Mouse (Mus musculus) hindlimb bud, embryonic 11.5 days (tissue): ENCODE measurements around the gene Zcchc13.

ENCODE experiments used
- DNase-seq: peaks from one replicate; pipeline ENCODE4 v3.0.0-alpha.2; 2012; ENCODE audit warnings: low read depth, low spot score; ENCODE audit errors: extremely low spot score

Zcchc13 gene

GRCm38 (mm10) chrX:103630303-103630702 lies at the start of gene Zcchc13:
Zcchc13 (plus strand) TSS chrX:103630586.
- no peak for DNase-seq

DNA sequence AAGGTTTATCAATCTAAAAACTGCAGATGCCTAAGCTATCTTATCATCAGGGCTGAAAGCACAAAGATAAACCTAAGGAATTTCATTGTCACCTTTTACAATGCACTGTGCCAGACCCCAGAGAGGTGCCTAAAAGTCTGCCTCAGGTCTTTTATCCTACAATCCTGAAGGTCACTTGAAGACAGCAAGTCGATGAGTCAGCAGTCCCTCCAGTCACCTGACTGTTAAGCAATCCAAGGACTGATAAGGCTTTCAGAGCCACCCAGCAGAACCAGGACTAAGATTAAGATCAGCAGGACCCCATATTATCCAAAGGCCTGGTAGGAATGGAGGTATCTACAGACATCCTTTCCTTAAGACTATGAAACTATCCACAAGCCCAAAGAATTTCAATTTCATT lies 46.1 kb upstream of the Zcchc13 start:
- DNase-seq = no peak

- DNase-seq = no peak
These were observed 38.3 kb upstream of the Zcchc13 start for GRCm38 (mm10) chrX:103592056-103592455.

DNA sequence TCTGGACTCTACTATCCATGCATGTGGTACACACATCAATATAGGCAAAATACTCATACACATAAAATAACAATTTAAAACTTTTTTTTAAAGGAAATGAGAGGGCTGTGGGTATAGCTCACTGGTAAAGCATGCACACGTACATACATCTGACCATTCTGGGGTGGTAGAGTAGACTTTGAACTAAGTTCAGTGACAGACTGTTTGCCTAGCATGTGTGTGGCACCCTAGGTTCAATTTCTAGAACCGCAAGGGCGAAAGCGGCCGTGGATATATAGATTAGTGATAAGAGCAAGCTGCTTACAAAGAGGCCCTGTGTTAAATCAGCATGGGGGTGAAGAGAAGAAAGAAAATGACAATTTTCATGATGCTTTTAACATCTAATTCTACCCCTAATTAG lies 27.8 kb upstream of the Zcchc13 start:
- no peak for DNase-seq

- no peak for DNase-seq
These were observed 26.2 kb upstream of the Zcchc13 start for GRCm38 (mm10) chrX:103604211-103604610.

DNA sequence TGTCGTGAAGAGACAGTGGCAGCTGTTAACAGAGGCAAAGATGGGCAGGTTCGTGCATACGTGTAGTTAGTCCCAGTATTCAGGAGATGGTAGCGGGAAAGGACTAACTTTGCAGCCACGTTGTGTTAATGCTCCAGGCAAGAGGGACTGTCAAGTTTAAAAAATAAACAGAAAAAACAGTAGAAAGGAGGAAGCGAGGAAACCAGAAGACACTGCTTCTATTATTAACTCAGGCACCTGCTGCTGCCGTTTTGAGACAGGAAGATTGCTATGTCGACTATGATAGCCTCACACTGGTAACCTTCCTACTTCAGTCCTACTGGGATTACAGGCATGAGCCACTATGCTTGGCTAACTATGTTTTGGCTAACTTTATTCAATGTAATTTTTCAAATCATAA lies 24.9 kb upstream of the Zcchc13 start:
- DNase-seq = no peak

GRCm38 (mm10) chrX:103610401-103610800 lies 20.0 kb upstream of the Zcchc13 start:
- no peak for DNase-seq

GRCm38 (mm10) chrX:103611462-103611861 lies 18.9 kb upstream of the Zcchc13 start:
- no peak for DNase-seq

DNA sequence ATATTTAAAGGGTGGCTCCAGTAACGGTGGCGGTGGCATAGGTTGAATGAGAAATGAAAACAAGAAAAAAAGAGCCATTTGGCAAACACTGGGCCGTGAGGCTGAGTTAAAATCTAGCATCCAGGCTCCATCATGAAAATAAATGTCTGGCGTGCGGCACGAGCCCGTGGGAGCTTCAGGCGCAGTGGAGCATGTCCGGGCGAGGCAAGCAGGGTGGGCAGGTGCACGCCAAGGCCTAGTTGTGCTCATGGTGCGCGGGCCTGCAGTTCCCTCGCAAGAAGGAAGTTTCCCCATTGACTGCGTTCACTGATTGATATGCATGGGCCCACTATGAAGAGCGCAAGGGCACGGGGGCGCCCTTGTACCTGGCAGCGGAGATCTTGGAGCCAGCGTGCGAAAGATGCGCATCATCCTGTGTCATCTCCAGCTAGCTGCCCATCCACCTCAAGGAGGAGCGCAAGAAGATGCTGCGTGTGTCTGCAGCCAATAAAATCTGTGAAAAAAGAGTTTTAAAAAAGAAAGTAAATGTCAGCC lies 15.6 kb upstream of the Zcchc13 start:
- no peak for DNase-seq

DNA sequence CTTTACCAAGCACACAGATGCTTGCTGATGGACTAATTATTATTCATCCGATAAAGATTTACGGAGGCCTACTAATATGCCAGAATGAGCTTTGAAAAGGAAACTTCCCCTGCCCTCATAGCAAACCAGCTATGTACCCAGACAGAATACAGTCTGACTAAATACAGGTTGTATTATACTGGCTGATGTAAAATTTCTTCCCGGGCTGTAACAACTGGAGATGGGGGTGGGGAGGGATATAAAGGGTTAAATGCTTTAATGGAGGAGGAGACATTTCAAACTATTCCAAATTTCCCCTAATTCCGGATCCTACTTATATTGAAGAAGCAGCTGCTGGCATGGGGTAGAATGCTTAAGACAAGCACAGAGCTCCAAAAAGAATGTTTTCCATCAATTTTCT lies 14.9 kb upstream of the Zcchc13 start:
- no peak for DNase-seq

DNA sequence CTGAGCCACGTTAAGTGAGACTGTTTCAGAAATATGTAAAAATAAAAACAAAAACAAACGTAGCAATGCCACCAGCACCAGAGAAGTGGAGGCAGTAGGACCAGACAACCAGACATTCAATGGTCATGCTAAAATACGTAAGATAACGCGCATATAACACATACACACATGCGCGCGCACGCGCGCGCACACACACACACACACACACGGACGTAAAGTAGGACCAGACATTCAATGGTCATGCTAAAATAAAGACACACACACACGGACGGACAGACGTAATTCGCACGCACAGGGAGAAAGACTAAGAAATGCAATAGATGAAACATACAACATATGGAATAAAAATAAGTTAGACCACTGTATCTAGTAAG lies 14.2 kb upstream of the Zcchc13 start:
- DNase-seq = no peak

GRCm38 (mm10) chrX:103616536-103617404 lies 13.6 kb upstream of the Zcchc13 start:
- DNase-seq = peak; percentile 72

- no peak for DNase-seq
These were observed 12.8 kb upstream of the Zcchc13 start for GRCm38 (mm10) chrX:103617405-103618095.

GRCm38 (mm10) chrX:103621799-103622198 lies 8.6 kb upstream of the Zcchc13 start:
- DNase-seq = no peak

DNA sequence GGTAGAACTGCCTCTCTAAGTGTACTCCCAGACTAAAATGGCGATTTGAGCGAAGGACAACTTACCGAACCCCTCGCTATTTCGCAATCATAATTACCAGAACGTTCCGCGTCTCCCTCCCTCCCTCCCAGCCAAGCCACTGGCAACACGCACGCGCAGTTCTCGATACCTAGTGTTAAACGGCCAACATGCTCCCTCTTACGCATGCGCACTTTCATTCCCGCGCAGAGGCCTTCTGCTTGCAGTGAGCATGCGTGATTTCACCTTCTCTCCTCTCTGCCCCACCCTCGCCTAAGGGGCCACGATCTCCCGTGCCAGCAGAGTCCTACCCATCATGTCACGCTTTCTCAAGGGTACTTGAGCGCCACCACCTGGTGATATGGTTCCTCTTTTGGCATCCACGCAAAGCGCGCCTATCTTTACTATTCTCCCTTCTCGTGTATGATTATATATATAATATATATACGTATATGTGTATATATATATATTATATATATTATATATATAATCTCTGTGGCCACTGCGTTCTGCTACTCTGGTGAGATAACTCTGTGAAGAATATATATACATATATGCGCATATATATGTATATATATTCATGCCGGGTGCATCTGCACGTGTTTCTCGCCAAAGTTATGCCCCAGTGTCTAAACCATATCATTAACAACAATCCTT lies 8.0 kb upstream of the Zcchc13 start:
- peak; percentile 95 for DNase-seq

DNA sequence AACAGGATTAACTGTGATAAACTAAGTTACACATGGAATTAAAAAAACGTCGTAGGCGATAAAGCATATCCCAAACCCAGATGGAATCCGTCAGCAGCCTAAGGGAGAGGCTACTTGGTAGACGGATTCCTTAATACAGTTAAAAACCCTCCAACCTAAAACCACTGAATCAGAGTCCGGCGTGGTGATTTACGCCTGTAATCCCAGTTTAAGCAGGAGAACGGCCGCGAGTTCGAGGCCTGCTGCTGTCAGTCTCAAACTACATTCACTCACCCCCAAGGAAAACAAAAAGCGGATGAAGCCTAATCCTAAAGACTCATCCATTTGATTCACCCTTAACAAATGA lies 7.5 kb upstream of the Zcchc13 start:
- DNase-seq = no peak

DNA sequence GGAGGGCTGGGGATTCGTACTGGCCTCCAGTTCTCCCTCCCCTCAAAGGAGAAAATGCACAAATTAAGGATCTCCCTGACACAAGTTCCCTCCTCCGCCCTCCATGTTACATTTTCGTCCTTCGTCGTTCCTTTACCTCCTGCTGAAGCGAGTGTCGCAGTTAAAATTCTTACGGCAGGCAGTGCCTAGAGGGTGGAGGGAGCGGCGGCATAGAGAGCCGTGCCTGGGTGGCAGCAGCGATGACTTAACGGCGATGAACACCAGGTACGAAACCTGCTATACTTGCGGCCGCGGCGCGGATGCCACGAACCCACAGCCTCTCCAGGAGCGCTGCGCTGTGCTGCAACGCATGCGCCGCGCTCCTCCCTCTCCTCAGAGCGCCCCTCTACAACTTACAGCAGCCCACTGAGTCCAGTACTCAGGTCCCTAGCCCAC lies 7.0 kb upstream of the Zcchc13 start:
- DNase-seq = no peak

DNA sequence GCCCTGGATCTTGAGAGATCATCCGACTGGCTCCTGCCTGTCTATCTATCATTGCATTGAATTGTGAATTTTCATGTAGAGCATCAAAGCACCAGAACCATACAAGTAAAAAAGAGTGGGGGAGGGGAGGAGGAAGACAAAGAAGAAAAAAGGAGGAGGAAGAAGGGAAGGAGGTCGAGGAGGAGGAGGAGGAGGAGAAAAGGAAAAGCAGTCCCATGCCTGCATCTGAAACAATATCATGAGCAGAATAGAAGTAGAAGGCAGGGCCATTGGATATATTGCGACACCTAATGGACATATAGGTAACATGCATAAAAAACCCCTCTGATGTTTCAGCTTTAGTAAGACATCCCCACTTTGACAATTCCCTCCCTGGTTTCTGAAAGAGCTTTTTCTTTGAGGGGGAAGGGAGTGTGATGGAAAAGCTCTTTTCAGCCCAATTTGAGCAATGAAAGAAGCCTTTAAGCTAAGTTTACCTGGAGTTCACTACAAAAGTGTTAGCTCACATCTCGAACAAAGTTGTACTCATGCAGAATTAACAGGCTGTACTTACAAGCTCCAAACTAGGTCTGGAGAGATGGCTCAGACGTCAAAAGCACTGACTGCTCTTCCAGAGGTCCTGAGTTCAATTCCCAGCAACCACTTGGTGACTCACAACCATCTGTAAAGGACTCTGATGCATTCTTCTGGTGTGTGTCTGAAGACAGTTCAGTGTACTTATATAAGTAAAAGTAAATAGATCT lies 5.8 kb upstream of the Zcchc13 start:
- DNase-seq = no peak

- DNase-seq = no peak
These were observed 1.5 kb upstream of the Zcchc13 start for GRCm38 (mm10) chrX:103628890-103629289.

DNA sequence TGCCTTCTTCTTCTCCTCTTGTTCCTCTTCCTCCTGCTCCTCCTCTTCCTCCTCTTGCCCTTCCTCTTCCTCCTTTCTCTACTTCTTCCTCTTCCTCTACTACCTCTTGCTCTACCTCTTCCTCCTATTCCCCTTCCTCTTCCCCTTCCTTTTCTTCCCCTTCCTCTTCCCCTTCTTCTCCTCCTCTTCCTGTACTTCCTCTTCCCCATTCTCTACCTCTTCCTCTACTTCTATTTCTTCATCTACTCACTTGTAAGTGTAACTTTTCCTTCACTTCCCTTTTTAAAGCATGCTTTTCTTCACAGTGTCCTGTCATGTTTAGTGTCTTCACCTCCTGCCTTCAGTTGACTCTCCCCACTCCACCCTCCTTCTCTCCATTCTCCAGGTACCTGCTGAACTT lies 3.5 kb downstream of the Zcchc13 start:
- DNase-seq = no peak

- no peak for DNase-seq
These were observed 5.6 kb downstream of the Zcchc13 start for GRCm38 (mm10) chrX:103636021-103636420.
